Comparison of ENCODE assay signal across 23 mouse cellular contexts in genomic region chr14:19860281-19860680, GRCm38 (mm10).
"Had no signal": no experiment of that assay in that cellular context is flagged by ENCODE, and none has a peak within 500 bp of the region (broad histone marks: within the 10 kb centered on the region; RNA-seq: fewer than 3 reads in every experiment).

No protein-coding gene starts in this region.

- H3K27me3 ChIP-seq: heart, embryonic 13.5 days; heart, embryonic 15.5 days; hindbrain, embryonic 12.5 days; intestine, embryonic 15.5 days; limb, embryonic 13.5 days; limb, embryonic 15.5 days; liver, embryonic 12.5 days had no signal

- H3K9me3 ChIP-seq: heart, embryonic 15.5 days; hindbrain, embryonic 12.5 days; intestine, embryonic 15.5 days; limb, embryonic 13.5 days; limb, embryonic 15.5 days; liver, embryonic 12.5 days had no signal

- H3K27ac ChIP-seq: gastrocnemius, adult 2 months; heart, adult 2 months; heart, embryonic 13.5 days; heart, embryonic 15.5 days; hindbrain, embryonic 10.5 days; hindbrain, embryonic 12.5 days; hindbrain, embryonic 14.5 days; intestine, embryonic 15.5 days; limb, embryonic 13.5 days; limb, embryonic 15.5 days; liver, embryonic 12.5 days; liver, embryonic 14.5 days had no signal

- H3K36me3 ChIP-seq: heart, embryonic 13.5 days; heart, embryonic 15.5 days; hindbrain, embryonic 10.5 days; hindbrain, embryonic 12.5 days; intestine, embryonic 15.5 days; limb, embryonic 13.5 days; limb, embryonic 15.5 days; liver, embryonic 12.5 days had no signal

- H3K9ac ChIP-seq: heart, embryonic 13.5 days; heart, embryonic 15.5 days; hindbrain, embryonic 12.5 days; hindbrain, embryonic 14.5 days; intestine, embryonic 15.5 days; limb, embryonic 13.5 days; limb, embryonic 15.5 days; liver, embryonic 12.5 days; liver, embryonic 14.5 days had no signal

- H3K4me1 ChIP-seq: heart, embryonic 13.5 days; heart, embryonic 15.5 days; hindbrain, embryonic 10.5 days; hindbrain, embryonic 12.5 days; intestine, embryonic 15.5 days; limb, embryonic 13.5 days; limb, embryonic 15.5 days; liver, embryonic 12.5 days had no signal

- H3K4me3 ChIP-seq: gastrocnemius, adult 2 months; heart, adult 2 months; heart, embryonic 13.5 days; heart, embryonic 15.5 days; hindbrain, embryonic 10.5 days; hindbrain, embryonic 12.5 days; intestine, embryonic 15.5 days; layer of hippocampus, adult 2 months; left cerebral cortex, adult 2 months; limb, embryonic 13.5 days; limb, embryonic 15.5 days; liver, embryonic 12.5 days had no signal

- DNase-seq: gastrocnemius, adult 2 months; gastrocnemius, postnatal 10 days; gastrocnemius, postnatal 25 days; heart, adult 2 months; heart, postnatal 14 days; heart, postnatal 4 days; kidney, adult 18-20 months; kidney, adult 8-10 months; kidney, postnatal 10 days; kidney, postnatal 25 days; kidney, postnatal 4 days had no signal
